Mouse (Mus musculus): Measurements from ENCODE around the gene Klhl42. TPM values are rescaled to one million over a fixed set of nuclear protein-coding genes. Genes with fewer than 3 reads are reported as not detected.

The Klhl42 gene
- total RNA-seq, 1 experiment: 9.1 TPM

DNA sequence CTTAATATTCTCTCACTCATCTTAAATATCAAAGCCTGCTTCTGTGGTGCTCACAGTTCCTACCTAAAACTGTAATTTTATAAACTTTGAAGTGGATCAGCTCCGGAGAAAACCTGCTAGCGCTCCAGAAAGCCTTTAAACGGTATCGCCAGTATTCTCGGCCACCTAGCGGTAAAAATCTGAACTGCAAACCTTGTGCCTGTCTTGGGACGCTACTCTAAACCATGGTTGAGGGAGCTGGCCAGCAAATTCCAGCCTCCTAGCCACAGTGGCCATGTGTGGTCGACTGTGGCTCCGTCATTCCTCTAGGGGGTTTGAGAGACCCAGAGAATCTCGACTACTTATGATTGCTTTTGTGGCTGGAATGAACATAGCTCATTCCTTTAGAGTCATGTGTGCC lies 25.4 kb downstream of the Klhl42 start:
- H3K27ac ChIP-seq (ENCODE audit: insufficient read depth, low read depth, low read length, poor library complexity, severe bottlenecking): no peak overlapping the region
- no peaks in the 10 kb centered on the region; a peak in 1 of 4 replicates for H3K4me1 ChIP-seq (ENCODE audit: control insufficient read depth in 2 of 2, insufficient read depth in 2 of 2, low read length in 2 of 2, poor library complexity in 1 of 2)
- TF ChIP-seq MAFK (IDR thresholded peaks at IDR 0.05; ENCODE audit: insufficient read depth, low read depth, low read length) (no peak), ZC3H11A (IDR thresholded peaks at IDR 0.05; ENCODE audit: borderline replicate concordance, low read depth, low read length) (peak; percentile 65)
- H3K9ac ChIP-seq (ENCODE audit: insufficient read depth, low read depth, low read length, poor library complexity, severe bottlenecking): no peak overlapping the region
- peak; percentile 83 for DNase-seq (ENCODE audit: low read depth, low spot score)
- no peaks in the 10 kb centered on the region for H3K9me3 ChIP-seq (ENCODE audit: control insufficient read depth, insufficient read depth, low read depth, low read length)
- in situ Hi-C loops (cut with MboI; ENCODE audit: low sequenced_read_pairs in 2 of 2, unreplicated experiment in 2 of 2): no loop called here
- H3K36me3 ChIP-seq (ENCODE audit: control insufficient read depth, insufficient read depth, low read length, poor library complexity, severe bottlenecking): no peaks in the 10 kb centered on the region
- no peak overlapping the region for H3K4me3 ChIP-seq (ENCODE audit: insufficient read depth in 1 of 2, low read depth in 1 of 2, low read length in 2 of 2, poor library complexity in 1 of 2, severe bottlenecking in 1 of 2)

DNA sequence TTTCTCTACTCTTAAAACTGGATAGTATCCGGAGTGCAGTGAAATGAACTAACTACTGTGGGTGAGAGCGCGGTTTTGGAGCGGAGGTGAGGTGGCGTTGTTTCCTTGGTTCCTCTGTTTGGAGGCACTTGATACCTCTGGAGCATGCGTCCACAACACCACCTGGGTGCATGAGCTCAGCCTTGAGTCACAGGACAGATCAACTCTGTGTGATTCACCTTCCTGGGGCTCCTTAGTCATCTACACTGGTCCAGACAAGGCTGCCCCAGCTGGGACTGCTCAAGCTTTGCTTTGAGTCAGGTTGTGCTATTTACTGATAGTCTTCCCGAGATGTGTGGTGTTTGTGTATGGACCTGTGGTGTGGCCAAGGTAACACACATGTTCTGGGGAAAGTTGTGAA lies 26.6 kb downstream of the Klhl42 start:
- DNase-seq (ENCODE audit: low read depth, low spot score): no peak

DNA sequence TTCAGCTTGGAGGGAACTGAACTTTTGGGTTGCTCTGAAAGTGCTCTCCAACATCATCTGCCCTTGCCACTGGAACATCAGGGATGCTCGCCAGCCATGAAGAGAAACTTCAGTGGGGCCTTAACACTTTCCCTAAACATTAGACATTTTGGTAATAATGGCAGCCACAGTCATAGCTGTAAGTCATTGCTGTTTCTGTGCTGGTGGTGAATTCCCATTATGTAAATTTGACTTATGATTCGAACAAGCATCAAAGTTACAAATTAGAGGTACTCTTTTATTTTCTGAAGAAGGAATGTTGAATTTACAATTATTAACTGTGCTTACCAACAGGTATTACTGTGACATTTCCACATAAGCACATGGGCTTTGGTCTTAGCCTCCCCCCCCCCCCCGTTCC lies 27.0 kb downstream of the Klhl42 start:
- no peak for DNase-seq (ENCODE audit: low read depth, low spot score)
- in situ Hi-C loops (cut with MboI; ENCODE audit: low sequenced_read_pairs in 2 of 2, unreplicated experiment in 2 of 2): no loop called here
- Histone ChIP-seq H3K9ac (ENCODE audit: insufficient read depth, low read depth, low read length, poor library complexity, severe bottlenecking) (no peak overlapping the region), H3K36me3 (ENCODE audit: control insufficient read depth, insufficient read depth, low read length, poor library complexity, severe bottlenecking) (no peaks in the 10 kb centered on the region), H3K4me3 (ENCODE audit: insufficient read depth in 1 of 2, low read depth in 1 of 2, low read length in 2 of 2, poor library complexity in 1 of 2, severe bottlenecking in 1 of 2) (no peak overlapping the region), H3K9me3 (ENCODE audit: control insufficient read depth, insufficient read depth, low read depth, low read length) (no peaks in the 10 kb centered on the region), H3K4me1 (ENCODE audit: control insufficient read depth in 2 of 2, insufficient read depth in 2 of 2, low read length in 2 of 2, poor library complexity in 1 of 2) (no peaks in the 10 kb centered on the region; a peak in 1 of 4 replicates), H3K27ac (ENCODE audit: insufficient read depth, low read depth, low read length, poor library complexity, severe bottlenecking) (no peak overlapping the region)
- TF ChIP-seq HCFC1 (IDR thresholded peaks at IDR 0.05; ENCODE audit: borderline replicate concordance, insufficient read depth, low read length) (no peak), ZNF384 (IDR thresholded peaks at IDR 0.05; ENCODE audit: low read depth, low read length) (no peak), CHD2 (IDR thresholded peaks at IDR 0.05; ENCODE audit: low read depth, low read length) (no peak), MAFK (IDR thresholded peaks at IDR 0.05; ENCODE audit: insufficient read depth, low read depth, low read length) (no peak), ZC3H11A (IDR thresholded peaks at IDR 0.05; ENCODE audit: borderline replicate concordance, low read depth, low read length) (no peak)

More for the DNA sequence above, 26.6 kb downstream of the Klhl42 start:
- in situ Hi-C loops (cut with MboI; ENCODE audit: low sequenced_read_pairs in 2 of 2, unreplicated experiment in 2 of 2): no loop called here
- H3K9ac ChIP-seq (ENCODE audit: insufficient read depth, low read depth, low read length, poor library complexity, severe bottlenecking): no peak overlapping the region
- no peak overlapping the region for H3K4me3 ChIP-seq (ENCODE audit: insufficient read depth in 1 of 2, low read depth in 1 of 2, low read length in 2 of 2, poor library complexity in 1 of 2, severe bottlenecking in 1 of 2)
- H3K4me1 ChIP-seq (ENCODE audit: control insufficient read depth in 2 of 2, insufficient read depth in 2 of 2, low read length in 2 of 2, poor library complexity in 1 of 2): no peaks in the 10 kb centered on the region; a peak in 1 of 4 replicates
- no peaks in the 10 kb centered on the region for H3K36me3 ChIP-seq (ENCODE audit: control insufficient read depth, insufficient read depth, low read length, poor library complexity, severe bottlenecking)
- H3K9me3 ChIP-seq (ENCODE audit: control insufficient read depth, insufficient read depth, low read depth, low read length): no peaks in the 10 kb centered on the region
- TF ChIP-seq CHD2 (IDR thresholded peaks at IDR 0.05; ENCODE audit: low read depth, low read length): no peak
- no peak for TF ChIP-seq HCFC1 (IDR thresholded peaks at IDR 0.05; ENCODE audit: borderline replicate concordance, insufficient read depth, low read length)
- no peak for TF ChIP-seq ZC3H11A (IDR thresholded peaks at IDR 0.05; ENCODE audit: borderline replicate concordance, low read depth, low read length)
- no peak for TF ChIP-seq MAFK (IDR thresholded peaks at IDR 0.05; ENCODE audit: insufficient read depth, low read depth, low read length)
- TF ChIP-seq ZNF384 (IDR thresholded peaks at IDR 0.05; ENCODE audit: low read depth, low read length): no peak
- no peak overlapping the region for H3K27ac ChIP-seq (ENCODE audit: insufficient read depth, low read depth, low read length, poor library complexity, severe bottlenecking)

DNA sequence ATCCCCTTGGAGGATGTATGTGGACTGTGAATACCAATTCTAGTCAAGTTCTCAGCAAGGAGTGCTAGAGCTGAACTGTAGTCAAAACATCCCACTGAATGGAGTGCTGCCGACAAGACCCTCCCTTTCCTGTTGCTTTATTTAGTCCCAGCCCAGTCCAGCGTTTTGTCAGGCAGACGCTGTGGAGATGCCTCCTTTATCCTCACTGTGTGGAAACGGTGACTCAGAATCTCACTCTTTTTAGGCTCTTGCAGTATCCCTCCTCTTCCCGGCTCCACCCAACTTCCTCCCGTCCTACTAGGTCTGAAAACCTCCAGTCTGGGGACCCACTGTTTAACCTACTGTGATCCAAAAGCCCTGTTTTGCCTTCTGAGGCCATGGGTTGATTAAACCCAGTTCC lies 30.1 kb downstream of the Klhl42 start:
- no peak for DNase-seq (ENCODE audit: low read depth, low spot score)
- H3K36me3 ChIP-seq (ENCODE audit: control insufficient read depth, insufficient read depth, low read length, poor library complexity, severe bottlenecking): no peaks in the 10 kb centered on the region
- TF ChIP-seq ZC3H11A (IDR thresholded peaks at IDR 0.05; ENCODE audit: borderline replicate concordance, low read depth, low read length) (no peak), HCFC1 (IDR thresholded peaks at IDR 0.05; ENCODE audit: borderline replicate concordance, insufficient read depth, low read length) (no peak), MAFK (IDR thresholded peaks at IDR 0.05; ENCODE audit: insufficient read depth, low read depth, low read length) (no peak), ZNF384 (IDR thresholded peaks at IDR 0.05; ENCODE audit: low read depth, low read length) (no peak), CHD2 (IDR thresholded peaks at IDR 0.05; ENCODE audit: low read depth, low read length) (no peak)
- H3K4me1 ChIP-seq (ENCODE audit: control insufficient read depth in 2 of 2, insufficient read depth in 2 of 2, low read length in 2 of 2, poor library complexity in 1 of 2): no peaks in the 10 kb centered on the region
- H3K9ac ChIP-seq (ENCODE audit: insufficient read depth, low read depth, low read length, poor library complexity, severe bottlenecking): no peak overlapping the region
- in situ Hi-C loops (cut with MboI; ENCODE audit: low sequenced_read_pairs in 2 of 2, unreplicated experiment in 2 of 2): no loop called here
- no peaks in the 10 kb centered on the region for H3K9me3 ChIP-seq (ENCODE audit: control insufficient read depth, insufficient read depth, low read depth, low read length)
- no peak overlapping the region for H3K27ac ChIP-seq (ENCODE audit: insufficient read depth, low read depth, low read length, poor library complexity, severe bottlenecking)
- no peak overlapping the region for H3K4me3 ChIP-seq (ENCODE audit: insufficient read depth in 1 of 2, low read depth in 1 of 2, low read length in 2 of 2, poor library complexity in 1 of 2, severe bottlenecking in 1 of 2)

DNA sequence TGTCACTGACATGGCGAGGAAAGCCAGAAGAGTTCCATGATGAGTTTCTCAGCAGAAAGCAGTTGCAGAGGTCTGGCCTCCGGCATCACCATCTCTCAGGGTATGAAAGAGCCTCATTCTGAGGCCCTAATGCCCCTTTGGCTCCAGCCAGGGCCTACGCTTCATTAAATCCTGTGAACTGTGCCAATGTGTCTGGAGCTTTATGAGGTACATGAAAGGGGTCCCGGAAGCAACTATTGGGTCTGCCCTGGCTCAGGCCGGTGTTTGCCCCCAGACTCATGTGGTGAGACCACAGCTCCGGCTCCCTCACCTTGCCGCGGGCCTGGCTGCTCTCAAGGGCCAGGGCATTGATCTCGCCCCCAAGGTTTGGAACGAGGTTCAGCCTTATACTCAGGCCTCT lies 36.1 kb downstream of the Klhl42 start:
- H3K27ac ChIP-seq (ENCODE audit: insufficient read depth, low read depth, low read length, poor library complexity, severe bottlenecking): no peak overlapping the region
- H3K4me3 ChIP-seq (ENCODE audit: insufficient read depth in 1 of 2, low read depth in 1 of 2, low read length in 2 of 2, poor library complexity in 1 of 2, severe bottlenecking in 1 of 2): no peak overlapping the region
- H3K9ac ChIP-seq (ENCODE audit: insufficient read depth, low read depth, low read length, poor library complexity, severe bottlenecking): no peak overlapping the region
- H3K9me3 ChIP-seq (ENCODE audit: control insufficient read depth, insufficient read depth, low read depth, low read length): no peaks in the 10 kb centered on the region
- no peak for DNase-seq (ENCODE audit: low read depth, low spot score)
- in situ Hi-C loops (cut with MboI; ENCODE audit: low sequenced_read_pairs in 2 of 2, unreplicated experiment in 2 of 2): no loop called here
- no peak for TF ChIP-seq ZC3H11A (IDR thresholded peaks at IDR 0.05; ENCODE audit: borderline replicate concordance, low read depth, low read length)
- no peak for TF ChIP-seq ZNF384 (IDR thresholded peaks at IDR 0.05; ENCODE audit: low read depth, low read length)
- TF ChIP-seq HCFC1 (IDR thresholded peaks at IDR 0.05; ENCODE audit: borderline replicate concordance, insufficient read depth, low read length): no peak
- no peak for TF ChIP-seq CHD2 (IDR thresholded peaks at IDR 0.05; ENCODE audit: low read depth, low read length)
- H3K4me1 ChIP-seq (ENCODE audit: control insufficient read depth in 2 of 2, insufficient read depth in 2 of 2, low read length in 2 of 2, poor library complexity in 1 of 2): no peaks in the 10 kb centered on the region
- no peaks in the 10 kb centered on the region for H3K36me3 ChIP-seq (ENCODE audit: control insufficient read depth, insufficient read depth, low read length, poor library complexity, severe bottlenecking)
